Mouse (Mus musculus) spleen, postnatal 10 days (tissue): ENCODE measurements around the gene Ccdc113.
"Not testable (repeated sequence)": the region's sequence is repeated elsewhere in the genome, so short reads cannot be mapped to it uniquely, and the experiment has no call there.

Source experiments
- DNase-seq, 2 experiments: peaks; one replicate each; pipeline ENCODE4 v3.0.0; 2021 to 2022; ENCODE audit warnings: low spot score in 2 of 2

The Ccdc113 gene

GRCm38 (mm10) chr8:95602168-95602567 lies 68.3 kb downstream of the Ccdc113 start:
- no peak for DNase-seq

- not testable (repeated sequence) for DNase-seq
Measured at GRCm38 (mm10) chr8:95606509-95606908, 72.6 kb downstream of the Ccdc113 start.

DNA sequence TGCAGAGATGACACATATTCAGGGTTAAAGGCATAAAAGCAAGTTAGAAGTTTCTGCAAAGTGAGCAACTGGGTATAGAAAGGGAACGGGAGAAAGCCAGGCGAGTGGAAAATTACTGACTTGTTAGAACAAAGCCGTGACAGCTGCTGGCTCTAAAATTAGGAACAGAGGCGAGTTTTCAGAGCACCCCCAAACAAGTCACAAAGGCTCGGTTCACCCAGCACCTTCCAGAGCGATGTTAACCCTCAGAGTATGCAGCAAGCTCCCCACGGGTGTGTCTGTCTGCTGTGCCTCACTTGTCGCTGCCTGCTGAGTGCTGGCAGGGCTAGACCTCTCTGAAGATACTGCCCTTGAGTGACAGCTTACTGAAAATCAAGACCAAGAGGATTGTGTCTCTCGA lies 73.3 kb downstream of the Ccdc113 start:
- DNase-seq, result no peak
